Mouse (Mus musculus) limb, embryonic 14.5 days (tissue): ENCODE measurements around the gene Cdc26. TPM values are rescaled to one million over a fixed set of nuclear protein-coding genes. Genes with fewer than 3 reads are reported as not detected.

ENCODE experiments used
- ATAC-seq: fragments of 200-750 bp; cut with Nextera tagmentation; 2 replicates; pipeline ENCODE4 v1.8.0; 2017; ENCODE audit warnings: low read depth, moderate number of reproducible peaks, moderate TSS enrichment; ENCODE audit not compliant: low FRiP score
- DNase-seq: peaks from one replicate; pipeline ENCODE4 v3.0.0-alpha.2; 2015; ENCODE audit warnings: low spot score
- H3K27ac ChIP-seq: fragments of 300-500 bp; sonication (generic); replicated peaks from 2 replicates; pipeline ENCODE4 v1.5.1; 2014; ENCODE audit warnings: low read depth, mild to moderate bottlenecking, low read length, moderate library complexity, mixed read lengths
- H3K27me3 ChIP-seq: fragments of 300-500 bp; sonication (generic); 2 replicates; pipeline ENCODE4 v1.6.1; 2014; ENCODE audit warnings: low read length, mixed read lengths; ENCODE audit not compliant: control insufficient read depth, insufficient read depth
- H3K36me3 ChIP-seq: fragments of 300-500 bp; sonication (generic); 2 replicates; pipeline ENCODE4 v1.6.1; 2014; ENCODE audit warnings: mild to moderate bottlenecking, low read length, moderate library complexity, mixed read lengths; ENCODE audit not compliant: control insufficient read depth, insufficient read depth
- H3K4me1 ChIP-seq: fragments of 300-500 bp; sonication (generic); 2 replicates; pipeline ENCODE4 v1.6.1; 2014; ENCODE audit warnings: antibody characterized with exemption, low read length, mixed read lengths; ENCODE audit not compliant: control insufficient read depth, insufficient read depth
- H3K4me2 ChIP-seq: fragments of 300-500 bp; sonication (generic); replicated peaks from 2 replicates; pipeline ENCODE4 v1.6.1; 2014; ENCODE audit warnings: low read depth, mild to moderate bottlenecking, low read length, moderate library complexity; ENCODE audit not compliant: severe bottlenecking
- H3K4me3 ChIP-seq: fragments of 300-500 bp; sonication (generic); replicated peaks from 2 replicates; pipeline ENCODE4 v1.5.1; 2014; ENCODE audit warnings: low read length
- H3K9ac ChIP-seq: fragments of 300-500 bp; sonication (generic); 2 replicates; pipeline ENCODE4 v1.6.1; 2014; ENCODE audit warnings: mild to moderate bottlenecking, low read depth, low read length, moderate library complexity; ENCODE audit not compliant: severe bottlenecking
- H3K9me3 ChIP-seq: fragments of 300-500 bp; sonication (generic); 2 replicates; pipeline ENCODE4 v1.6.1; 2016; ENCODE audit warnings: low read length; ENCODE audit not compliant: control insufficient read depth
- POLR2A ChIP-seq: fragments of 200-500 bp; IDR thresholded peaks from 2 replicates; pipeline ENCODE4 v1.8.0; 2012; ENCODE audit warnings: inconsistent platforms, mild to moderate bottlenecking, moderate library complexity, borderline replicate concordance; ENCODE audit not compliant: insufficient read depth, insufficient read length; ENCODE audit errors: extremely low read depth
- WGBS: fragments of 180-500 bp; shearing (Covaris S2); extraction: QIAGEN DNeasy Blood & Tissue Kit; methylation state at CpG from one replicate; pipeline ENCODE4 v1.1.7; 2014; 5-methylcytosine and 5-hydroxymethylcytosine counted together
- polyA plus RNA-seq, 2 experiments: library from polyadenylated mRNA; depleted of rRNA in 1 of 2; stranded (reverse) in 1 of 2; unstranded in 1 of 2; fragments of >200 nt; fragmentation: Nextera tagmentation in 1 of 2; extraction: Ambion mirVana in 1 of 2; gene quantifications; 2 replicates each; pipeline versions ENCODE4 v1.2.1 to v1.2.3; 2012 to 2014

The Cdc26 gene
- polyA plus RNA-seq, 2 experiments: 146 to 190 TPM

DNA sequence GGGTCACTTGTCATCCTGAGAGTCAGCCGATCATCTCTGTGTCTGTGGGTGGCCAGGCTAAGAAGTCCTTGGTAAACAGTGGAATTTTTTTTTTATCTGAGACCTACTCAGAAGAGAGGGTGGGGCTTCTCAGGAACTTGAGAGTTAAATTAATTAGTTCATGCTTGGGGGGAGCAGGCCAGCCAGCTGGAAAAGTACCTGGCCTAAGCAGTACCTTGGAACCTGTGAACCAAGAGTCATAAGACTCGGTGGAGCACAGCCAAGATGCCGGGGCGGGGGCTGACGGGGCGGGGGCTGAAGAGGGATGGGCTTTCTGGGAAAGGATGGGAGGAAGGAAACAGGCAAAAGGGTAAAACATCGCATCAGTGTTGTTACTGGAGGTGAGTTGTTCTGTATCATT is 29.4 kb upstream of the Cdc26 start:
- H3K9ac ChIP-seq: no peak overlapping the region
- WGBS: 78% methylated on average over 7 of the region's 7 CpGs
- H3K4me2 ChIP-seq: no peak overlapping the region
- ATAC-seq: no peak
- TF ChIP-seq POLR2A: no peak
- DNase-seq: no peak
- H3K4me3 ChIP-seq: no peak overlapping the region
- no peak overlapping the region for H3K27ac ChIP-seq
- H3K27me3 ChIP-seq: no peaks in the 10 kb centered on the region
- no peaks in the 10 kb centered on the region for H3K4me1 ChIP-seq
- H3K36me3 ChIP-seq: no peaks in the 10 kb centered on the region
- no peaks in the 10 kb centered on the region for H3K9me3 ChIP-seq

DNA sequence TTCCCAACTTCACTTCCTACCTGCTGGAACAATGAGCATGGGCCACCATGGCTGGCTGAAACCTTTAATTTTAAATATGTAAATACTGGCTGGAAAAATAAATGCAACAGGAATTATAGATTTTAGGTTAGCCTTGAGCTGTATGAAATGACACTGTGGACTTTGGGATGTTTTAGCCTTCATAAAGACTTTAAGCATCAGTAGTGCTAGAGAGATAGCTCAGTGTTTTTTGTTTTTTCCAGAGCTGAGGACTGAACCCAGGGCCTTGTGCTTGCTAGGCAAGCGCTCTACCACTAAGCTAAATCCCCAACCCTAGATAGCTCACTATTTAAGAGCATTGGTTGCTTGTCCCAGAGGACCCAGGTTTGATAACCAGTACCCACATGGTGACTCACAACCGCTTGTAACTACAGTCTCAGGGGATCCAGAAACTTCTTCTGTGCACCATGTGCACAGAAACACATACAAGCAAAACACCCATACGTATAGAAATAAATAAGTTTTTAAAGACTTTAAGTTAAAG is 28.9 kb upstream of the Cdc26 start:
- no peak for DNase-seq
- H3K4me2 ChIP-seq: no peak overlapping the region
- no peaks in the 10 kb centered on the region for H3K9me3 ChIP-seq
- H3K27me3 ChIP-seq: no peaks in the 10 kb centered on the region
- ATAC-seq: no peak
- no peak overlapping the region for H3K9ac ChIP-seq
- no peaks in the 10 kb centered on the region for H3K36me3 ChIP-seq
- no peak overlapping the region for H3K27ac ChIP-seq
- 89% methylated on average over 3 of the region's 3 CpGs for WGBS
- no peak for TF ChIP-seq POLR2A
- H3K4me1 ChIP-seq: no peaks in the 10 kb centered on the region
- no peak overlapping the region for H3K4me3 ChIP-seq

DNA sequence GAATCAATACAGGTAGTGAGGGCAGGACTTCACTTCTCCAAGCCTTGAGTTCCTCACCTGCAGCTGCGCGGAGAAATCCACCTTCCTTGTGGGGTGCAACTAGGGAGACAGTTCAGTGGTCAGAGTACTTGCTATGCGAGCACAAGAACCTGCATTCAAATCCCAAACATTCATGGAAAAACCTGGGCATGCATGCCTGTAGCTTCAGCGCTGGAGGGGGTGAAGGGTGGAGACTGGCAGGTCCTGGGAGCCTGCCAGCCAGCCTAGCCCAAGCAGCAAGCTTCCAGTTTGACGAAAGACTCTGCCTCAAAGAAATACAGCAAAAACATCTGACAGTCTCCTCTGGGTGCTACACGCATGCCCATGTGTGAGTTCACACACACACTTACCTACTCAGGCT is 26.6 kb upstream of the Cdc26 start, which contains the start of gene Rnf183:
Rnf183 (minus strand) TSS at position 172 of the 400 bp plus-strand sequence.
- no peaks in the 10 kb centered on the region for H3K27me3 ChIP-seq
- H3K4me3 ChIP-seq: no peak within 1 kb of the TSS
- WGBS: 74% methylated on average over 6 of the region's 6 CpGs
- DNase-seq (no peak), ATAC-seq (no peak)
- TF ChIP-seq POLR2A: no peak
- no peak within 1 kb of the TSS for H3K4me2 ChIP-seq
- H3K36me3 ChIP-seq: no peaks in the 10 kb centered on the region
- no peak within 1 kb of the TSS for H3K9ac ChIP-seq
- H3K4me1 ChIP-seq: no peaks in the 10 kb centered on the region
- H3K27ac ChIP-seq: no peak within 1 kb of the TSS
- no peaks in the 10 kb centered on the region for H3K9me3 ChIP-seq

DNA sequence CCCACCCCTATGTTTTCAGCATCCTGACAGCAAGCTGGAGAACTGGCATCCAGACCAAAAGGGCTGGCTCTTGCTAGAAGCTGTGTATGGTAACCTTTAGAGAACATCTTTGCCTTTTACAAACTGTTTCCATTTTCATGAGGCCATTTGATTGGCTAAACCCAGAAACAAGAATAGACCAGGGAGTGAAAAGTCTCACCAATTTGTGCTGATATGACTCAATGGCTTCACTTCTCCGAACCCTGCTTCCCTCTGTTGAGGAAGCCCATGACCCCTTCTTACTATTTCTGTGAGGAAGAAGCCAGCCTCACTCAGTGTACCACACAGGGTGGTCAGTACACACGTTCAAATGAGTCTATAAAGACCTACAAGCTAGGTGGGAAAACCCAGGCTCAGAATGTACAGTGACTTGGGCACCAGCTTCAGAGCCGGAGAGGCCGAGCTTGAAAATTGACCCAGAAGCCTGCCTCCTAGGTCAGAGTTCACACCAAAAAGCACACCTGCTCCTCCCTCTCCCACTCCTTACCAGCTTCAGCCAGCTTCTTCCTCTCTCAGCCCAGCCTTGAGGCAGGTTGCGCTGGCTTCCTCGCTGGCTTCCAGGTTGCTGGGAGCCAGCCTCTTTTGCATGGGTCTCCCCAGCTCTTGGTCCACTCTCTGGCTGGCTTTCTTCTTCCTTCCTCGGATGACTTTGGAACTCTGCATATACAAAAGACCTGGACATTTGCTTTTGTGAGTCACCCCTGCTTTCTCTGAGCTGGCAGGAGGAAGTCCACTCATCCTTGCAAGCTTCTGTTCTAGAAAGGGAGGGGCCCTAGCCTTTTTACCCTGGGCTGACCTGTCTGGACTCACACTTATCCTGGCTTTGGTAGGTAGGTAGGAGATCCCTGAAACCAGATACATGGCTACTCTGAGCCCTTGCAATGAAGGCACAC is 25.8 kb upstream of the Cdc26 start:
- no peak overlapping the region for H3K27ac ChIP-seq
- H3K27me3 ChIP-seq: no peaks in the 10 kb centered on the region
- ATAC-seq (no peak), DNase-seq (no peak)
- TF ChIP-seq POLR2A: no peak
- no peak overlapping the region for H3K9ac ChIP-seq
- no peaks in the 10 kb centered on the region for H3K36me3 ChIP-seq
- no peaks in the 10 kb centered on the region for H3K4me1 ChIP-seq
- 72% methylated on average over 7 of the region's 7 CpGs for WGBS
- no peak overlapping the region for H3K4me2 ChIP-seq
- no peaks in the 10 kb centered on the region for H3K9me3 ChIP-seq
- no peak overlapping the region for H3K4me3 ChIP-seq

DNA sequence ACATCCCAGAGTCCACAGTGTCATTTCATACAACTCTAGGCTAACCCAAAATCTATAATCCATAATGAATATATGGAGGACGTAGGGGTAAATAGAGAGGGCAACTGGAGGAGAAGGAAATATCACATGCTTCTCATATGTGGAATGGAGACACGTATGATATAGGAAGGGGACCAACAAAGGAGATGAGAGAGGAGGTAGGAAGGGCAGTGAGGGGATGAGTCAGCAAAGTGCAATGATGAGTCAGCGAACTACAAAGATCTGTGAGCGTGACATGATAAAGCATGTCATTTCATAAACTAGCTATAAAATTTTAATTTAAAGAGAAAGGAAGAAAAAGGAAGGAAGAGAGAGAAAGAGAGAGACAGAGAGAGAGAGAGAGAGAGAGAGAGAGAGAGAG is 23.1 kb upstream of the Cdc26 start:
- TF ChIP-seq POLR2A: no peak
- Histone ChIP-seq H3K4me2 (no peak overlapping the region), H3K9ac (no peak overlapping the region), H3K4me1 (no peaks in the 10 kb centered on the region), H3K27ac (no peak overlapping the region), H3K27me3 (no peaks in the 10 kb centered on the region), H3K9me3 (no peaks in the 10 kb centered on the region), H3K4me3 (no peak overlapping the region), H3K36me3 (no peaks in the 10 kb centered on the region)
- WGBS: 86% methylated on average over 4 of the region's 4 CpGs
- DNase-seq (no peak), ATAC-seq (no peak)

DNA sequence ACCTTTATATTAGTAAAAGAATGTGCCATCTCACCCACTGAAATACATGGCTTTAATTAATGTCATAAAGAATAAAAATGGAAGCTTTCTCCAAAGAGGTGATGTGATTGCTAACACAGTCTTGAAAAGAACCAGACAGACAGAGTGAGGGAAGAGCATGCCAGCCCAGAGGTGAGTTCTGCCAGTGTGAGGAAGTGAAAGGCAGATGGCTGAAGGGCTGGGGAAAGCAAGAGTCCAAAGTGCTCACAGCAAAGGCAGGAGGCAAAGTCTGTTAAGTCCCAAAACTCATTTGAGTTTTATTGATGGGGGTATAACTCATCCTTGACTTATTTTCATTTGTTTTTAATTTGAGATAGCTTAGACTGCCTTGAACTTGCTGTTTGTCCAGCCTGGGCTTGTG is 22.2 kb upstream of the Cdc26 start:
- Histone ChIP-seq H3K4me2 (no peak overlapping the region), H3K4me3 (no peak overlapping the region), H3K9ac (no peak overlapping the region), H3K27me3 (no peaks in the 10 kb centered on the region), H3K36me3 (peaks cover 5% of the 10 kb centered on the region), H3K27ac (no peak overlapping the region), H3K9me3 (no peaks in the 10 kb centered on the region), H3K4me1 (no peaks in the 10 kb centered on the region)
- ATAC-seq: no peak
- no peak for TF ChIP-seq POLR2A
- no peak for DNase-seq
